Mouse (Mus musculus) heart, postnatal 36 days (tissue): ENCODE measurements at regions not wholly inside any gene's neighbourhood (a gene's known extent, or its start where the extent isn't known, plus 50 kb on each side); places are given as distances from the start of the nearest gene placed in this dataset.
A peak's percentile ranks its signal among the peaks of the same experiment; 100 is the strongest.

Source experiments
- DNase-seq, 2 experiments: peaks; one replicate each; pipeline ENCODE4 v3.0.0; 2021 to 2022
- intact Hi-C: fragments of 180-260 bp; cut with DNase I; formaldehyde crosslinking; loops from one replicate; pipeline ENCODE4 v1.15.1; 2025

DNA sequence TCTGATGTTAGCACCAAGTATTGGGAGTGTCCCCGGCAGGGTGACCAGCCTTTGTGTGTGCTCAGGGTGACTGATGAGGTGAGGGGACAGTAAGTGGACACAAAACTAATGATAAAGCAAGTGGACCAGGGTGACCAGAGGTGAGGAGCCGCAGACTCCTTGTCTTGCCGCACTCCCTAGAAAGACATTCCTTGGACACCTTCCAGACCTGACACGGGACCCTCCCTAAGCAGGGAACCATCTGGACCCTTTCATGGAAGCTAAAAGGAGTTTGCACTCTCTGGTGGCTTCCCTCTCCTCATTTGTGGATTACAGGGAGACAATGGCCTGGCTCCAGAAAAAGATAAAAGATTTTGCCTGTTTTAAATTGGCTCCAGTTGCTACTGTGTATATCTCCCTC, 230.7 kb downstream of the Gm12728 start:
- intact Hi-C loops = no loop called here
- no peak for DNase-seq

GRCm38 (mm10) chr4:106024591-106024990, 234.9 kb downstream of the Gm12728 start:
- intact Hi-C loops = no loop called here

GRCm38 (mm10) chr4:106025966-106026637, 236.4 kb downstream of the Gm12728 start:
- no peak for DNase-seq

More at GRCm38 (mm10) chr4:106024591-106024990, 234.9 kb downstream of the Gm12728 start:
- DNase-seq = no peak

DNA sequence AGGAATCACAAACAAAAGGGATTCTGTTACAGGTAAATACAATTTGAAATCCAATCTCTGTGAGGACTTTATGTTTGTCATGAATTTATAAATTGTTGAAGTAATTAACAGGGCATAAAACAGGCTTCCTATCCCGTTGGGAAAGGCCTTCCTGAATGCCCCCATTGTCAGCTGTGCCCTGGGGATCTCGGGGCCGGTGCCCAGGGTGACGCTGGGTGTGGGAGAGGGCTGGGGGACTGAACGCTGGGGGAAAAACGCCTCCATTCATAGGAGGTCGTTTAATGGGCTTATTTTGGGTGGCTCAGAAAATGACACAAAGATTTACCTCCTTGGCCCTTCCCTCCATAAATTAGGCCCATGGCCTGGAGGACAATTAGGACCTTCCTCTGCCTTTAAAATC, 250.7 kb downstream of the Gm12728 start:
- intact Hi-C loops = no loop called here

More at GRCm38 (mm10) chr4:106025966-106026637, 236.4 kb downstream of the Gm12728 start:
- intact Hi-C loops = no loop called here

GRCm38 (mm10) chr4:106042456-106042855, 252.8 kb downstream of the Gm12728 start:
- no peak for DNase-seq
- intact Hi-C loops = no loop called here

More for the DNA sequence above, 250.7 kb downstream of the Gm12728 start:
- DNase-seq = no peak

DNA sequence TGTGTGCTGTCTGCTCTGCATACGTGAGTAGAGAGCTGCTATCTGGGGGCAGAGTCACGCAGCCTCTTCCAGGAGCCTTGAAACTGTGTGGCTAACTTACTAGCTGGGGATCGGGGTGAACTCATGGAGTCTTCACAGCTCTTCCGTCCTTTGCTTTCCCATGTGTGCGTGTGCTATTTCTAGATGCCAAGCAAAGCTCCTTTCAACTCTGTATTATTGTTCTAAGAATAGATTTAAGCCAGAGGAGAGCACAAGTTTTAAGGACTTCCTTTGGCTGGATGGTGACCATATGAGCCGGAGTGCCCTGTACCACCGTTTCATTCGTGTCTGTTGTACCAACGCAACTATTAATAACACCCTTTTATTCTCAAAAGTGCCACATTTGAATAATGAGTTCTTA, 254.0 kb downstream of the Gm12728 start:
- DNase-seq = no peak
- intact Hi-C loops = no loop called here

DNA sequence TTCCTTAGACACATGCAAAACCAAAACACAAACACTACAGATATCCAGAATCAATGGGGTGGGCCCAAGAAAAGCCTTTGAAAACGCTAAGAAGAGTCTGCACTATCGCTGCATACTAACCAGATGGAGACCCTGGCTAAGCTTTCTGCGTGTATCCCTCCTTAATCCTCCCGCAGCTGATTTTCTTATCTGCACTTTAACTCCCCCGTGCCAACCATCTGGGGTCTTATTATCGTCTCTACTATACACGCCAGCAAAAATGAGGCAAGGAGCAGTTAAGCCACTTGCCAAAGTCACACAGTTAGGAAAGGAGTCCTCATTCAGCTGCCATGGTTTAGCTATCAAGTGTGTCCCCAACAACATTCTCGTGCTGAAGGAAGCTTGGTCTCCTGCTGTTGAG, 258.4 kb downstream of the Gm12728 start:
- intact Hi-C loops = no loop called here
- DNase-seq = no peak

DNA sequence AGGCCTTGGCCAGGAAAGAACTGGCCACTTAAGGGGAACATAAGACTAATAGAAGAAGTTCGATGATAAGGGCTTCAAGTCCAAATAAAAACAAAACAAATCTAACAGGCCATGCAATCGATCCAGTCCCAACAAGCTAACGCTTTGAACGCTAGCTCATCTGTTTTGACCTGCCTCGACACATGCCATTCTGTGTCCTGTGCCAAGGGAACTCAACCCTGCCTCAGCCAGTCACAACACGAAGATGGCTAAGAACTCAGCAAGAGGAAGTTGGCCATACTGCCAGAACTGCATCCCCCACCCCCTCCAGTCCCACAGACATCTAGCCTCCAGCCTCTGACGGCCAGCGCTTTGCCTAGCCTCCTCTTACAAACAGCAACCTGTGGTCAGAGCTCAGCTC, 259.1 kb downstream of the Gm12728 start:
- DNase-seq = no peak
- intact Hi-C loops = no loop called here

GRCm38 (mm10) chr4:106049880-106050279, 260.2 kb downstream of the Gm12728 start:
- DNase-seq = no peak
- intact Hi-C loops = no loop called here

DNA sequence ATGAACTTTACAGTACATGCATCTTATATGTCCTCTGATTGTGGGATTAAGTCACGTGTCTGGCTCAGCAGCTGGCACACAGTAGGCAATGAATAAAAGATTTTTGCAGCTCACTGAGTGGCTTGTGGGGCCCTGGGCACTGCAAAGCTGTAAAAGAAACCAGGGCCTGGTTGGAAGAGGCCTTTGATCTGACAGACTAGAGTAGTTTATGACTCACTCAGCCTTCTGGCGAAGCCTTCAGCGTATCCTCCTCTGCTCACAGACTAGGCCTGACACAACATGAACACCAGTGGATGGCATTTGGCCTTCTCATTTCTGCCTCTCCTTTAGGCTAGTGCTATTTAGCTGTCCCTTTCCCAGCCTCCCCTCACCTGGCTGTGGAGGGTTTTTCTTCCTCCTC, 260.6 kb downstream of the Gm12728 start:
- DNase-seq = no peak
- intact Hi-C loops = no loop called here

- intact Hi-C loops = no loop called here
- DNase-seq = no peak
These were observed 262.5 kb upstream of the Usp24 start for GRCm38 (mm10) chr4:106053496-106053895.

- intact Hi-C loops = no loop called here
- DNase-seq = no peak
These were observed 261.7 kb upstream of the Usp24 start for GRCm38 (mm10) chr4:106054324-106054723.

DNA sequence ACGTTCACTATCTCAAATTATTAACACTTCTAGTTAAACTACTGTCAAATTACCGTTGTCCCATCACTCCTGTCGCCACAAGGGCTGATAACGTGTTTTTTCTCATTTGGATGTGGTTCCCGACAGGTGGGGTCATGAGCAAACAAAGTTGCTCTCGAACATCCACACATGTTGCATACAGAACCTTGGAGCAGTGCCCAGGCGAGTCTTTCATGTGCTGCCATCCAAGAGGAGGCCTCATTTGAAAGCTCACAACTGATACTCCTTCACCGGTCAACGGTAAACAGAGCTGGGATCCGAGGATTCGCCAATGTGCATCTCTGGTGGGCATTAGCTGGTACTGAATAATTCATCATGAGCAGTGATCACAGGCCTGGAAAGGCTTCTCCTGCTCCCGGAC, 253.4 kb upstream of the Usp24 start:
- intact Hi-C loops = no loop called here

GRCm38 (mm10) chr4:106063851-106064382, 252.1 kb upstream of the Usp24 start:
- intact Hi-C loops = no loop called here
- no peak for DNase-seq

More for the DNA sequence above, 253.4 kb upstream of the Usp24 start:
- no peak for DNase-seq

GRCm38 (mm10) chr4:106067023-106067422, 249.0 kb upstream of the Usp24 start:
- intact Hi-C loops = no loop called here
- DNase-seq = no peak

GRCm38 (mm10) chr4:106083546-106083945, 232.5 kb upstream of the Usp24 start:
- DNase-seq = no peak
- intact Hi-C loops = no loop called here

- intact Hi-C loops = no loop called here
- no peak for DNase-seq
These were observed 223.9 kb upstream of the Usp24 start for GRCm38 (mm10) chr4:106091927-106092675.

DNA sequence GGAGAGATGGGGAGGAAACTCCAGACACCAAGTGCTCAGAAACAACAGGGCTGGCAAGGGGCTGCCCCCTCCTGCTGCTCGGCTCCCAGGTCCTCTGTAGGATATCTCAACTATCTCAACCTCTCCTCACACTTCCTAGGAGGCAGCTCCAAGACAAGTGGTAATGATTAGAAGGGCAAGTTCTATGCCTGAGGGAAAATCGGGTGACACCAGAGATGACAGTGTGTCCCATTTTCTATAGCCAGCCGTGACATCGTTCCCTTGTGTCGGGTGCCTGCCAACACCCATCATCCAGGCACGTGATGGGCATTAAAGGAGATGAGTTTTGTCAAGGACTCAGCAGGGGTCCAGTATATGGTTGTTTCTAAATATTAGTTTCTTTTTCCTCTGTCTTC, 223.3 kb upstream of the Usp24 start:
- DNase-seq = no peak
- intact Hi-C loops = no loop called here

- no peak for DNase-seq
- intact Hi-C loops = no loop called here
These were observed 222.8 kb upstream of the Usp24 start for GRCm38 (mm10) chr4:106093252-106093651.

DNA sequence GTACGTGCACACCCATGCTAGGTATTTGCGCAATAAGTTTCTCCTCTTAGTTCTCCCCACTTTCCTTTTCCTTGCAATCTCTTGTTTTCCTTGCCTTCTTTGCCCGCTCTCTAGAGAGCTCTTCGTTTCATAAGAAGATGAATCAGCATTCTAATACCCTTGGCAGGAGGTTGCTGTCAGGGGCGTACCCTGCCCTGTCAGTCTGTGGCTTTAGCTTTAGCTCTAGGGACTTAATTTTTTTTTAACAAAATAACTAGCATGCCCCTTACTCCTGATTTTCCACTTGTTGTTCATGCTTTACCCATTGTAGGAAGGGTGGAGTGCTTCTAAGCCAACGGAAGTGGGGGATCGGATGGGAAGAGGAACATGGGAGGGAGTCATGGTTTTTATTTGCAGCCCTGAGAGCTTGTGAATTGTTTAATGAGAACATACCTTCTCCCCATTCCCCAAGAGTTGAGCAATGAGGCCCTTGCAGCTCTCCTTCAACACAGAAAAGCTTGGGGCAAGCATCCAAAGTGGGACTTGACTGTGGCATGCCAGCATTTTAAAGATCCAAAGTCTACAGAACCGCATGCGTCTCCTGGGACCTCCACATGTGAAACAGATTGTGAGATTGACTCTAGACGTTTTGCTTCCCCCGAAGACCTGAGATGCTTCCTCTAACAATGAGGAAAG, 221.0 kb upstream of the Usp24 start:
- peak in 1 of 2 experiments; percentile 5 for DNase-seq
- intact Hi-C loops = loop anchor here (5.0 kb wide), 1 partner anchor 943 kb away; no protein-coding TSS in a partner anchor

- no peak for DNase-seq
- intact Hi-C loops = loop anchor here (5.0 kb wide), 1 partner anchor 944 kb away; no protein-coding TSS in a partner anchor
These were observed 219.9 kb upstream of the Usp24 start for GRCm38 (mm10) chr4:106096130-106096529.
